Mouse (Mus musculus) liver, postnatal 0 days (tissue): ENCODE data around the gene Hist1h2bp. TPM values are rescaled to one million over a fixed set of nuclear protein-coding genes. Genes with fewer than 3 reads are reported as not detected.
"Not testable (repeated sequence)": the region's sequence is repeated elsewhere in the genome, so short reads cannot be mapped to it uniquely, and the experiment has no call there.

ENCODE experiments used
- ATAC-seq: fragments of 200-750 bp; cut with Nextera tagmentation; 2 replicates; pipeline ENCODE4 v1.8.0; 2017; ENCODE audit warnings: mild to moderate bottlenecking, moderate library complexity
- DNase-seq: peaks from one replicate; pipeline ENCODE4 v3.0.0-alpha.2; 2016
- H3K27ac ChIP-seq: fragments of 300-500 bp; sonication (generic); 2 replicates; pipeline ENCODE4 v1.5.1; 2014; ENCODE audit warnings: antibody characterized with exemption, moderate library complexity, mild to moderate bottlenecking, low read depth
- H3K27me3 ChIP-seq: fragments of 300-500 bp; sonication (generic); 2 replicates; pipeline ENCODE4 v1.6.1; 2014; ENCODE audit warnings: low read length, control low read depth, mixed read lengths; ENCODE audit not compliant: insufficient read depth
- H3K36me3 ChIP-seq: fragments of 300-500 bp; sonication (generic); replicated peaks from 2 replicates; pipeline ENCODE4 v1.6.1; 2014; ENCODE audit warnings: mild to moderate bottlenecking, control low read depth, low read length, moderate library complexity, mixed read lengths; ENCODE audit not compliant: insufficient read depth
- H3K4me1 ChIP-seq: fragments of 300-500 bp; sonication (generic); 2 replicates; pipeline ENCODE4 v1.6.1; 2014; ENCODE audit warnings: antibody characterized with exemption, mild to moderate bottlenecking, control low read depth; ENCODE audit not compliant: insufficient read depth
- H3K4me2 ChIP-seq: fragments of 300-500 bp; sonication (generic); 2 replicates; pipeline ENCODE4 v1.6.1; 2014; ENCODE audit warnings: low read depth, mild to moderate bottlenecking, low read length, moderate library complexity, mixed read lengths
- H3K4me3 ChIP-seq: fragments of 300-500 bp; sonication (generic); 2 replicates; pipeline ENCODE4 v1.5.1; 2014; ENCODE audit warnings: low read depth, low read length
- H3K9ac ChIP-seq: fragments of 300-500 bp; sonication (generic); replicated peaks from 2 replicates; pipeline ENCODE4 v1.6.1; 2014; ENCODE audit warnings: mild to moderate bottlenecking, moderate library complexity
- H3K9me3 ChIP-seq: fragments of 300-500 bp; sonication (generic); 2 replicates; pipeline ENCODE4 v1.6.1; 2016; ENCODE audit warnings: mild to moderate bottlenecking, control low read depth, low read length, mixed read lengths
- CTCF ChIP-seq: sonication (generic); IDR thresholded peaks from 2 replicates; pipeline ENCODE4 v1.5.1; 2016; ENCODE audit warnings: antibody characterized with exemption, low read depth
- EP300 ChIP-seq: IDR thresholded peaks from 2 replicates; pipeline ENCODE4 v1.6.1; 2016; ENCODE audit warnings: antibody characterized with exemption, low read depth, mild to moderate bottlenecking
- WGBS: fragments of 180-500 bp; shearing (Covaris S2); extraction: QIAGEN DNeasy Blood & Tissue Kit; methylation state at CpG from one replicate; pipeline ENCODE4 v1.1.7; 2014; ENCODE audit not compliant: insufficient replicate concordance; 5-methylcytosine and 5-hydroxymethylcytosine counted together
- polyA plus RNA-seq: library from polyadenylated mRNA; unstranded; fragments of >200 nt; fragmentation: Nextera tagmentation; extraction: Ambion mirVana; gene quantifications from 2 replicates; pipeline ENCODE4 v1.2.1, GENCODE M21; 2015

Gene Hist1h2bp
- polyA plus RNA-seq, 1 experiment from 2014 or later = 4.6 TPM

DNA sequence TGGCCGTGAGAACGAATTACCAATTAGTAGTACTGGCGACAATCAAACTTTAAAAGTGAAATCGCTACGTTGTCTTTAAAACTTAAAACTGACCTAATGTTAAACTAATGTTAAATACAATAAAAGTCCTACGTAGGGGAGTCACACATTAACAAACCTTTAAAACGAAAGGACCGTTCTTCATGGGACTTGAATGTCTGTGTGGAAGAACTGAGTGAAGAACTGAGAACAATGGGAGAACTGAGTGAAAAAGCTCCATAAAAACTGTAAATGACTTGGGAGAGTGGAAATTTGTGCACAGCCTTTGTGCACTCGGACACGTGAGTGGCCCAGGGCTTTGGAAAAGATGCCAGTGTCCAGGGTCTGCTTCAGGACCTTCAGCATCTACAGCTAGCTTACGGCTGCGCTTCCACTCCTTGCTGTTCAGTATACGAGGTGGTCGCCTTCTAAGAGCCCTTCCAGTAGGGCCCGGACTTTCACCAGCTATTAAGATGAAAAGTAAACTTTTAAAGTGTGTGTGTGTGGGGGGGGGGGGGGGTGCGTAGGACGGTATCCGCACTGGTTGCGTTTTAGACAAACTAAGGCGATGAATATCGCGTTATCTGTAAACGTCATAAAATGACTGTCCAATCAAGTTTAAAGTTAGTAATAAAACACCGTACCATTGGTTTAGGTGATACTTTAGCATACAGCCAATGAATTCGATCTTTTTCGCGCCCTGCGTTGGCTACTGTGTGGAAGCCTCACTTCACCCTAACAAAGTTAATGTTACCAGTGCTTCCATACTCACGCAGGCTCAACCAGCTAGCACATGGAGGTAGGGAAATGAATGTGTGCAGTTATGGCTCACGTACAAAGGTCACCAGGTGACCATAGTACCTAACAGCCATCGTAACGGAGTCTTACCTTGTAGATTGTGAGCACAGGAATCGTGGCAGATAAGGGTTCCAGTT lies 8.2 kb upstream of the Hist1h2bp start:
- WGBS = 3% methylated on average over 33 of the region's 33 CpGs

DNA sequence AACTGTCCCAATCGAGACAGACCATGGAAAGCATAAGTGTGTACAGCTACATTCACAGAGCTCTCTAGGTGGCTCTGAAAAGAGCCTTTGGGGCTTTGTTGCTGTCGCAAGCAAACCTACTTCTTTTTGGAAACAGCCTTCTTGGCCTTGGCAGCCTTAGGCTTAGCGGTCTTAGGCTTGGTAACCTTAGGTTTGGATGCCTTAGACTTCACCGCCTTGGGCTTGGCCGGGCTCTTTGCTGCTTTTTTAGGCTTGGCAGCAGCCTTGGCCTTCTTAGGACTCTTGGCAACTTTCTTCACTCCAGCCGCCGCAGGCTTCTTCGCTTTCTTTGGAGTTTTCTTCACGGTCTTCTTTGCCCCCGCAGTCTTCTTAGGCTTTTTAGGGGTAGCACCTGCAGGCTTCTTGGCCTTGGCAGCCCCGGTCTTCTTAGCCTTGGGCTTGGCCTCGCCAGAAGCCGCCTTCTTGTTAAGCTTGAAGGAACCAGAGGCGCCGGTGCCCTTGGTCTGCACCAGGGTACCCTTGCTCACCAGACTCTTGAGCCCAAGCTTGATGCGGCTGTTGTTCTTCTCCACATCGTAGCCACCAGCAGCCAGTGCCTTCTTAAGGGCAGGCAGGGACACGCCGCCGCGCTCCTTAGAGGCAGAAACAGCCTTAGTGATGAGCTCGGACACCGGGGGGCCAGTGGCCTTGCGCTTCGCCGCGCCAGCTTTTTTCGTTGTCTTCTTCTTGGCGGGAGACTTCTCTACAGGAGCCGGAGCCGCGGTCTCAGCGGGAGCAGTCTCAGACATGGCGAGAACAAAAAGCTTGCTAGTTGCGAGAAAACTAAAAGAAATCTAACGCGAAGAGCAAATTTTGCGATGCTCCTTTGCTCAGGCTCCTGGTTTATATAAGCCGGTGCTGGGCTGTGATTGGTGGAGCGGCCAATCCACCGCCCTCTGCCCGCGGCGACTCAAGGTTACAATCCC lies 7.2 kb upstream of the Hist1h2bp start, which contains the start of gene Hist1h1b:
Hist1h1b (minus strand) TSS at position 859 of the 965 bp plus-strand sequence.
- H3K4me1 ChIP-seq = peaks cover 17% of the 10 kb centered on the region
- peak within 1 kb of the TSS; percentile 95 for H3K27ac ChIP-seq
- no peaks in the 10 kb centered on the region for H3K36me3 ChIP-seq
- DNase-seq = peak; percentile 85
- H3K4me2 ChIP-seq = peak within 1 kb of the TSS; percentile 80
- peak within 1 kb of the TSS; percentile 87 for H3K9ac ChIP-seq
- H3K9me3 ChIP-seq = no peaks in the 10 kb centered on the region
- ATAC-seq = peak; percentile 49
- H3K27me3 ChIP-seq = no peaks in the 10 kb centered on the region
- H3K4me3 ChIP-seq = peak within 1 kb of the TSS; percentile 61
- TF ChIP-seq EP300 (no peak), CTCF (peak; percentile 18)
- WGBS = under 1% methylated on average over 44 of the region's 44 CpGs

More for the DNA sequence above, 8.2 kb upstream of the Hist1h2bp start:
- Histone ChIP-seq H3K9ac (peak overlapping the region; percentile 87), H3K4me3 (peak overlapping the region; percentile 61), H3K4me1 (peaks cover 13% of the 10 kb centered on the region), H3K27me3 (no peaks in the 10 kb centered on the region), H3K27ac (peak overlapping the region; percentile 95), H3K36me3 (no peaks in the 10 kb centered on the region), H3K9me3 (no peaks in the 10 kb centered on the region), H3K4me2 (peak overlapping the region; percentile 80)
- ATAC-seq (peak; percentile 72), DNase-seq (peak; percentile 78)
- TF ChIP-seq EP300 = no peak; the same call in 1 of the 2 replicates

DNA sequence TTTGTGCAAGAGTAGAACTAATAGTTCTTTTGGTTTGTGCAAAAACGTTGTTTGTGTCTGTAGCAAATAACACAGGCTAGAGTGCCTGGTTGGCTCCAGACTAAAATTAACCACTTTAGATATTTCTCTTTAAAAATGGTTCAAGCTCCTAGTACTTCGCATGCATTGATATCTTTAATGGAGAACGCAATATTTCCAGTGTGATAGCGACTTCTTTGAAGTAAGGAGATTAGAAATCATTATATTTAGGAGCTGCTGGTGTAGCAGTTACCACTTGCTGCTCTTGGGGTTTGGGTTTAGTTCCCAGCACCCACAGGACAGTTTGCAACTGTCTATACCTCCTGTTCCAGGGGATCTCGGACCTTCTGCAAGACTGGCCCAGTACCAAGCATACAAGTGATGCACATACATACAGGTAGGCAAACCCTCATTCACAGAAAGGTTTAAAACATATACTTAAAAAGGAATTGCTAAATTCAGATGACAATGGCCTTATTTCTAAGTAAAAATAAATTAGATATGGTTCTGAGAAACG lies 6.2 kb upstream of the Hist1h2bp start:
- Histone ChIP-seq H3K4me2 (peak overlapping the region; percentile 80), H3K4me1 (peaks cover 21% of the 10 kb centered on the region), H3K27ac (peak overlapping the region; percentile 95), H3K27me3 (no peaks in the 10 kb centered on the region), H3K9me3 (no peaks in the 10 kb centered on the region), H3K36me3 (no peaks in the 10 kb centered on the region), H3K4me3 (peak overlapping the region; percentile 61), H3K9ac (peak overlapping the region; percentile 87)
- DNase-seq = no peak
- TF ChIP-seq EP300 (no peak), CTCF (no peak)
- no peak for ATAC-seq
- 39% methylated on average over 6 of the region's 6 CpGs for WGBS

DNA sequence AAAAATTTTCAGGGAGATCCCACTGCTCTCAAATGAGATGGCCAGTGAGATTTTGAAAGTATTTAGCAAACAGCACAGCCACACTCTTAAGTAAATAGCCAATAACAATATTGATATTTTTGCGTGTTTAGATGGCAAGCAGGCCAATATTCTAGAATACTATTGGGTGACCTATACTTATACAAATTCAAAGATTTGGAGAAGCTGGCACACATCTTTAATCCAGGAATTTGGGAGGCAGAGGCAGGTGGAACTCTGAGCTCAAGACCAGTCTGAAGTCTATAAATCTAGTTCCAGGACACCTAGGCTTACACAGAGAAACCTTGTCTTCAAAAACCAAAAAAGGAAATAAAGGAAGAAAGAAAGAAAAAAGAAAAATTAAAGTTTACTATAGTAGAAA lies 5.6 kb upstream of the Hist1h2bp start:
- Histone ChIP-seq H3K27me3 (no peaks in the 10 kb centered on the region), H3K9ac (no peak overlapping the region), H3K4me3 (peak overlapping the region; percentile 13; the same call in 1 of the 2 replicates), H3K4me1 (peaks cover 22% of the 10 kb centered on the region), H3K4me2 (peak overlapping the region; percentile 80; the same call in 1 of the 2 replicates), H3K9me3 (no peaks in the 10 kb centered on the region), H3K27ac (peak overlapping the region; percentile 95), H3K36me3 (no peaks in the 10 kb centered on the region)
- WGBS = 76% methylated on average over 1 of the region's 1 CpGs
- TF ChIP-seq EP300 (no peak), CTCF (no peak)
- ATAC-seq = no peak
- no peak for DNase-seq

DNA sequence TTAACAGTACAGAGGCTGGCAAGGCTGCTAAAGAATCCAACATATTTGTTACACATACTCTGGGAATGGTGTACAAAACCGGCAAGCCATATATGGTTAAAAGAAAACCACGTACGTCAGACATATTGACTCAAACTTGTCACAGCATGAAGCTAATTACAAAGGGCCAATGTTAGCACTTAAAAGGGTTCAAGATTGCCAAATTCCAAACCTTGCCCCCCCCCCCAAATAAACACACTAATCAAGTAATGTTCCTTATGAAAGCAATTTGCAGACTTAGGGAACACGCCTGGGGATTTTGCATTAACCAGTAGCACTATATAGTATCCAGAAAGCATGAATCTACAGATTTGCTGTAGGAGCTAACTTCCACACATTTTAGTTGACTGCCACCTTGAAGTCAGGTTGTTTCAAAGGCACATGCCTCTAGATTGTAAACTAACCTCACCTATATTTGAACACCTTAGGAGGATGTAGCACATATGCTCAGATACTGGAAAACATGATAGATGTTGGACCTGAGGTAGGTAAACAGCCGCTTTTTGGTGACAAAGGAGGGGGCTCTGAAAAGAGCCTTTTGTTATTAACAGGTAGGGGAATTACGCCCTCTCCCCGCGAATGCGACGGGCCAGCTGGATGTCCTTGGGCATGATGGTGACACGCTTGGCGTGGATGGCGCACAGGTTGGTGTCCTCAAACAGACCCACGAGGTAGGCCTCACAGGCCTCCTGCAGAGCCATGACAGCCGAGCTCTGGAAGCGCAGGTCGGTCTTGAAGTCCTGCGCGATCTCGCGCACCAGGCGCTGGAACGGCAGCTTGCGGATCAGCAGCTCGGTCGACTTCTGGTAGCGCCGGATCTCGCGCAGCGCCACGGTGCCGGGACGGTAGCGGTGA lies 4.7 kb upstream of the Hist1h2bp start:
- H3K4me1 ChIP-seq = peaks cover 22% of the 10 kb centered on the region
- ATAC-seq = not testable (repeated sequence)

More for the DNA sequence above, 4.7 kb upstream of the Hist1h2bp start:
- not testable (repeated sequence) for H3K36me3 ChIP-seq, H3K27me3 ChIP-seq, H3K9me3 ChIP-seq
- Histone ChIP-seq H3K9ac (peak overlapping the region; percentile 74), H3K4me2 (peak overlapping the region; percentile 71), H3K27ac (peak overlapping the region; percentile 95), H3K4me3 (peak overlapping the region; percentile 36)
- 0 out of 2 replicates have a peak, but pooled peaks have one; percentile 25 for TF ChIP-seq EP300
- under 1% methylated on average over 17 of the region's 35 CpGs for WGBS
- peak; percentile 45 for DNase-seq
